Mouse (Mus musculus) stomach, postnatal 0 days (tissue): ENCODE measurements around the gene Polr2l. TPM values are rescaled to one million over a fixed set of nuclear protein-coding genes. Genes with fewer than 3 reads are reported as not detected.
A peak's percentile ranks its signal among the peaks of the same experiment; 100 is the strongest.

Experiments
- ATAC-seq: fragments of 200-750 bp; cut with Nextera tagmentation; 2 replicates; pipeline ENCODE4 v1.8.0; 2017; ENCODE audit not compliant: low FRiP score, low TSS enrichment
- DNase-seq: peaks from one replicate; pipeline ENCODE4 v3.0.0-alpha.2; 2016; ENCODE audit warnings: low spot score
- H3K27ac ChIP-seq: fragments of 300-500 bp; sonication (generic); replicated peaks from 2 replicates; pipeline ENCODE4 v1.5.1; 2014; ENCODE audit warnings: mild to moderate bottlenecking, control low read depth
- H3K27me3 ChIP-seq: fragments of 300-500 bp; sonication (generic); 2 replicates; pipeline ENCODE4 v1.6.1; 2014; ENCODE audit warnings: low read length; ENCODE audit not compliant: control insufficient read depth, insufficient read depth
- H3K36me3 ChIP-seq: fragments of 300-500 bp; sonication (generic); 2 replicates; pipeline ENCODE4 v1.6.1; 2014; ENCODE audit warnings: low read length, mixed read lengths; ENCODE audit not compliant: control insufficient read depth, insufficient read depth
- H3K4me1 ChIP-seq: fragments of 300-500 bp; sonication (generic); replicated peaks from 2 replicates; pipeline ENCODE4 v1.6.1; 2014; ENCODE audit warnings: antibody characterized with exemption; ENCODE audit not compliant: control insufficient read depth, insufficient read depth
- H3K4me2 ChIP-seq: fragments of 300-500 bp; sonication (generic); replicated peaks from 2 replicates; pipeline ENCODE4 v1.6.1; 2014; ENCODE audit warnings: low read depth, mild to moderate bottlenecking, control low read depth, moderate library complexity
- H3K4me3 ChIP-seq: fragments of 300-500 bp; sonication (generic); 2 replicates; pipeline ENCODE4 v1.5.1; 2014; ENCODE audit warnings: low read depth, low read length, control low read depth
- H3K9ac ChIP-seq: fragments of 300-500 bp; sonication (generic); 2 replicates; pipeline ENCODE4 v1.6.1; 2014; ENCODE audit warnings: mild to moderate bottlenecking, low read length, control low read depth, mixed read lengths
- H3K9me3 ChIP-seq: fragments of 300-500 bp; sonication (generic); 2 replicates; pipeline ENCODE4 v1.6.1; 2016; ENCODE audit warnings: low read length; ENCODE audit not compliant: control insufficient read depth
- CTCF ChIP-seq: IDR thresholded peaks from 2 replicates; pipeline ENCODE4 v1.5.1; 2016; ENCODE audit warnings: antibody characterized with exemption, low read depth, mild to moderate bottlenecking, moderate library complexity
- EP300 ChIP-seq: optimal IDR thresholded peaks from 2 replicates; pipeline ENCODE3; 2016; ENCODE audit warnings: antibody characterized with exemption
- WGBS: fragments of 180-500 bp; shearing (Covaris S2); extraction: QIAGEN DNeasy Blood & Tissue Kit; methylation state at CpG from one replicate; pipeline ENCODE4 v1.1.7; 2014; 5-methylcytosine and 5-hydroxymethylcytosine counted together
- polyA plus RNA-seq: library from polyadenylated mRNA; unstranded; fragments of >200 nt; fragmentation: Nextera tagmentation; extraction: Ambion mirVana; gene quantifications from 2 replicates; pipeline ENCODE4 v1.2.1, GENCODE M21; 2015

The Polr2l gene
- polyA plus RNA-seq, 1 experiment from 2014 or later: 60.2 TPM

DNA sequence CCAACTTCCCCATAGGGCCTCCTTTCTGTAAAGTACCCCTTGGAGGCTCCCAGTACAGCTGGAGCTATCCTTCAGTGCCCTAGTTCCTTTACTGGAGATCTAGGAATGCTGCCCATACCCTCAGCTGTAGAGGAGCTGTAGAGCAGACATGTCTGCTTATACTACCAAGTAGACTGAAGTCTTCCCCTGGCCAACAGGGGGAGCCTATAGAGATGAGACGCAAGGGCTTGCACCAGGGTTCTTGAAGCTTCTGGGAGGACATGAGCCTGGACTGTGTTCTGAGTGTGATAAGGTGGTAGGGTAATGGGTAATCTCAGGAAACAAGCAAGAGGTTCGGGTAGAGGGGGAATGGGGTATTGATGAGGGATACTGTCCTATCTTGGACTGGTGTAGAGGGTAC lies 16.2 kb upstream of the Polr2l start:
- H3K4me2 ChIP-seq: no peak overlapping the region
- DNase-seq (no peak), ATAC-seq (no peak)
- H3K4me3 ChIP-seq: no peak overlapping the region
- no peaks in the 10 kb centered on the region for H3K27me3 ChIP-seq
- TF ChIP-seq CTCF (peak; percentile 53), EP300 (no peak)
- no peak overlapping the region for H3K9ac ChIP-seq
- no peaks in the 10 kb centered on the region for H3K9me3 ChIP-seq
- no peaks in the 10 kb centered on the region for H3K4me1 ChIP-seq
- WGBS: 79% methylated on average over 2 of the region's 2 CpGs
- H3K27ac ChIP-seq: no peak overlapping the region
- H3K36me3 ChIP-seq: peaks cover 9% of the 10 kb centered on the region

DNA sequence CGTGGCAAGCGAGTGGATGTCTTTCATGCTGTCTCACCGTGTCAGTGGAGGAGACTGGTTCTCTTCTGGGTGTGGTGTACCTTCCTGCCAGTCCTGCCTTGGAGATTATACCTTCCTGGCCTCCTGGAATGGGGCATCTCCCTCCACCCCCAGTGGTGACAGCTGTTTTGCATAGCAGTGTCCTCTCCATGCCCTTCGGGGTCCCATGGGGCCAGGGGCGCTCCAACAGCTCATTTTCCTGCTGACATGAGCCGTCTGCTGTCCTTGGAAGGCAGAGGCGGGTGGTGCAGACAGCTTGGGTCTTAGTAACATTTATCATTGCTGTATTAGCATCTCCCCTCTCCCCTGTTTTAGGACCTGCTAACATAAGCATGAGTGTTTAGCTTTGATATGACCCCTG lies 12.2 kb upstream of the Polr2l start:
- ATAC-seq: no peak
- Histone ChIP-seq H3K4me3 (no peak overlapping the region), H3K4me1 (peaks cover under 1% of the 10 kb centered on the region; the same call in 1 of the 2 replicates), H3K9ac (no peak overlapping the region), H3K4me2 (no peak overlapping the region), H3K27me3 (no peaks in the 10 kb centered on the region), H3K27ac (no peak overlapping the region), H3K36me3 (no peaks in the 10 kb centered on the region; the same call in none of the 2 replicates), H3K9me3 (no peaks in the 10 kb centered on the region)
- 79% methylated on average over 7 of the region's 7 CpGs for WGBS
- TF ChIP-seq EP300 (no peak), CTCF (no peak)
- no peak for DNase-seq

DNA sequence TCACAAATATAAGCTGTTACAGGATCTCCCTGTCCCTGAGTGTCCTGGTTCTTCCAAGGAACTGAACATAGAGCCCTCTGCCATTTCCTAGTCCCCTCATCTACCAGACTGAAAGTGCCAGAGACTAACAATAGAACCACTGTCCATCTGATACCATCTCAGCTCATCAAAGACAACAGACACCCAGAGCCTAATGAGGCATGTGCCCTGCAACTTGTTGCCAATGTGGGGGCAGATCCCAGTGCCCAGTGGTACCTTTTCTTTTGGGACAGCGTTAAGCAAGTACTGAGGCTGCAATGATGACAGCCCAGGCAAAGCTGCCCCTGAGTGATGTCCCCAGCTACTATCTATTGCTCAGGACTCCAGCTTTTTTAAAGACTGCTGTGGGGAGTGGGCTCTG lies 11.3 kb upstream of the Polr2l start:
- H3K4me2 ChIP-seq: no peak overlapping the region
- H3K4me3 ChIP-seq: no peak overlapping the region
- H3K36me3 ChIP-seq: no peaks in the 10 kb centered on the region
- ATAC-seq (no peak), DNase-seq (no peak)
- TF ChIP-seq CTCF (no peak), EP300 (no peak)
- no peaks in the 10 kb centered on the region for H3K27me3 ChIP-seq
- 90% methylated on average over 1 of the region's 1 CpGs for WGBS
- peaks cover 5% of the 10 kb centered on the region; the same call in 1 of the 2 replicates for H3K4me1 ChIP-seq
- no peaks in the 10 kb centered on the region for H3K9me3 ChIP-seq
- H3K27ac ChIP-seq: no peak overlapping the region
- no peak overlapping the region for H3K9ac ChIP-seq

DNA sequence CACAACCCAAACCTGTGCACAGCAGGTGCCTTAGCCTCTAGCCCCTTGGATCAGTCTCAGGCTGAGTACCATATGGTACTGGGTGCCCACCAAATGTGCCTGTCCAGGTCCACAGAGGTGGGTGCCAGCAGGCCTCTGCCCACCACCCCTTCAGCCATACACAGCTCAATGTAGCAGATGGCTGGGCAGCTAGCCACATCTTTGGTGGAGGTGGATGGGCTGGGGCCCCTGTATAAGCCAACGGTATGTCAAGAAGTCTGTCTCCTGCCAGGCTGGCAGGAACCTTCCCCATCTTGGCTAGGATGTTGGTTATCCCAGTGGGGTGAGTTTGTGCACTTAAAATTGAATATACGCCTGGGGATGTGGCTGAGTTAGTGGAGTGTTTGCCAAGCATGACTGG lies 10.7 kb upstream of the Polr2l start:
- H3K36me3 ChIP-seq: no peaks in the 10 kb centered on the region
- no peak overlapping the region for H3K4me2 ChIP-seq
- H3K27ac ChIP-seq: no peak overlapping the region
- no peak overlapping the region for H3K9ac ChIP-seq
- no peaks in the 10 kb centered on the region for H3K9me3 ChIP-seq
- ATAC-seq (no peak), DNase-seq (no peak)
- H3K4me3 ChIP-seq: no peak overlapping the region
- peaks cover 5% of the 10 kb centered on the region; the same call in 1 of the 2 replicates for H3K4me1 ChIP-seq
- TF ChIP-seq CTCF (no peak), EP300 (no peak)
- no peaks in the 10 kb centered on the region for H3K27me3 ChIP-seq
- WGBS: 84% methylated on average over 2 of the region's 2 CpGs

DNA sequence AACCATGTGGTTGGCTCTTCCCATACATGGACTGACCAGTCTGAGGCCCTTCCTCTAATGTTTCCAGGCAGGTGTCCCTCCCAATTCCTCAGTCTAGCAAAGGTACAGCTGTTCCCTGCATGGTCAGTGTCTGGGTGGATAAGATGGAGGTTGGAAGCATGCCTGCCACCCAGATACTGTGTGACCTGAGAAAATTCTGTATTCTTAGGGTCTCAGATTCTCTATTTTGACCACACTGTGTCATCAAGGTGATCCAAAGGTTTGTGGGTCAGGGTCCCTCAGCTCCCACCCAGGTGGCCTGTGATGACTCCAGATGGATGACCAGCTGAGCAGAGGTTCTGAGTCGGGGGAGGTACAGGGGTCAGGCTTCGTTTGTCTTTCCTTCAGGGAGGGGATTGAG lies 10.3 kb upstream of the Polr2l start:
- H3K9me3 ChIP-seq: no peaks in the 10 kb centered on the region
- peaks cover 5% of the 10 kb centered on the region; the same call in 1 of the 2 replicates for H3K4me1 ChIP-seq
- WGBS: 54% methylated on average over 2 of the region's 2 CpGs
- H3K4me3 ChIP-seq: no peak overlapping the region
- H3K4me2 ChIP-seq: no peak overlapping the region
- no peak overlapping the region for H3K9ac ChIP-seq
- no peak for ATAC-seq
- DNase-seq: no peak
- no peaks in the 10 kb centered on the region for H3K27me3 ChIP-seq
- H3K27ac ChIP-seq: no peak overlapping the region
- TF ChIP-seq CTCF (no peak), EP300 (no peak)
- no peaks in the 10 kb centered on the region for H3K36me3 ChIP-seq

DNA sequence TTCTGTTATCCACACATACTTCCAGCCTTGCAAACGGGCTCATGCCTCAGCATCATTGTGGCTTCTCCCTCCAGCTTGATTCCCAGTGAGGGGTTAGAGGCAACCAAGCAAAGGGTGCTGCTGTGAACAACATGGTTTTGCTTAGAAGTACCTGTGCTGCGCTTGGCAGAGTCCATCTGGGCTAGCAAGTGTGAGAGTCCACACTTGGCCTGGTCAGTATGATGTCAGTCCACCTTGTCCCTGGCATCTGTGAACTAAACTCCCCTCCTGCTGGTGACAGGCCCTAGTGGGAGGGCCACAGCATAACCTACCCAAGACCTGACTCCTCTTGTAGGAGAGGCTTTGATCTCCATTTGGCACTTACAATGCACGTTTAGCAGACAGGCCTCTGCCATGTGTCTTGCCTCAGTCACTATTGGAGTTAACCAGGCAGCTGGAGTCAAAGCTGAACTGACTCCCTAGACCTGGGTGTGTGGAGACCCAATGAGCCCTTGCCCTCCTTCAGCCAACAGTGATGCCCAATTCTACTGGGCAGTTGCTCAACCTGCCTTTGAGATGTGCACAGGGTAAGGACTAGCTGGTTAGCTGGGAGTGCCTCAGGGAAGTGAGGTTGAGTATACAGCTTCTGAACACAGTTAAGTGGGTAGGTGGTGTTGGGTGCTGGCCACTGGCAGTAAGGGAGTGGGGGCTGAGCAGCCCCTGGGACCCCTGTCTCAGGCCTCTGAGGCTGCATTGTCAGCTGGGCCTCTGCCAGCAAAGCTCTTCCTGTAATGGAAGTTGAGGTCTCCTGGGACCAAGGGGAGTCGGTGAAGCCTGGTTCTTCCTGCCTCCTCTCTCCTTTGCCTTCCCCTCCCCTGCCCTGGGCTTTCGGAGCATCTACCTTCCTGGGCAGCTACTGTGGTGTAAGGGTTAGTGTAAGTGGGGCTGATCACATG lies 9.5 kb upstream of the Polr2l start:
- WGBS: 78% methylated on average over 4 of the region's 5 CpGs
- H3K27ac ChIP-seq: no peak overlapping the region
- no peak overlapping the region for H3K4me3 ChIP-seq
- no peak overlapping the region for H3K4me2 ChIP-seq
- ATAC-seq (no peak), DNase-seq (no peak)
- H3K4me1 ChIP-seq: peaks cover 5% of the 10 kb centered on the region; the same call in 1 of the 2 replicates
- H3K9me3 ChIP-seq: no peaks in the 10 kb centered on the region
- TF ChIP-seq EP300 (no peak), CTCF (no peak)
- H3K9ac ChIP-seq: no peak overlapping the region
- no peaks in the 10 kb centered on the region for H3K27me3 ChIP-seq
- H3K36me3 ChIP-seq: no peaks in the 10 kb centered on the region
